Mouse (Mus musculus) embryonic facial prominence, embryonic 15.5 days (tissue): ENCODE results near the gene Thegl. TPM values are rescaled to one million over a fixed set of nuclear protein-coding genes. Genes with fewer than 3 reads are reported as not detected.
"Not testable (repeated sequence)": the region's sequence is repeated elsewhere in the genome, so short reads cannot be mapped to it uniquely, and the experiment has no call there.

Experiments used
- ATAC-seq: fragments of 200-750 bp; cut with Nextera tagmentation; 2 replicates; pipeline ENCODE4 v1.8.0; 2017; ENCODE audit warnings: low read depth, moderate TSS enrichment; ENCODE audit not compliant: insufficient number of reproducible peaks, low FRiP score, low TSS enrichment
- H3K27ac ChIP-seq: fragments of 300-500 bp; sonication (generic); replicated peaks from 2 replicates; pipeline ENCODE4 v1.5.1; 2015; ENCODE audit warnings: mild to moderate bottlenecking, inconsistent platforms
- H3K27me3 ChIP-seq: fragments of 300-500 bp; sonication (generic); 2 replicates; pipeline ENCODE4 v1.6.1; 2015; ENCODE audit warnings: inconsistent platforms
- H3K36me3 ChIP-seq: fragments of 300-500 bp; sonication (generic); 2 replicates; pipeline ENCODE4 v1.6.1; 2015; ENCODE audit warnings: mild to moderate bottlenecking, inconsistent platforms
- H3K4me1 ChIP-seq: fragments of 300-500 bp; sonication (generic); 2 replicates; pipeline ENCODE4 v1.6.1; 2015; ENCODE audit warnings: inconsistent platforms
- H3K4me2 ChIP-seq: fragments of 300-500 bp; sonication (generic); replicated peaks from 2 replicates; pipeline ENCODE4 v1.6.1; 2015; ENCODE audit warnings: mild to moderate bottlenecking, inconsistent platforms
- H3K4me3 ChIP-seq: fragments of 300-500 bp; sonication (generic); replicated peaks from 2 replicates; pipeline ENCODE4 v1.5.1; 2015; ENCODE audit warnings: mild to moderate bottlenecking, inconsistent platforms
- H3K9ac ChIP-seq: fragments of 300-500 bp; sonication (generic); 2 replicates; pipeline ENCODE4 v1.6.1; 2015; ENCODE audit warnings: inconsistent platforms
- H3K9me3 ChIP-seq: fragments of 300-500 bp; sonication (generic); replicated peaks from 2 replicates; pipeline ENCODE4 v1.6.1; 2016; ENCODE audit warnings: inconsistent platforms
- WGBS: fragments of 180-500 bp; shearing (Covaris S2); methylation state at CpG from one replicate; pipeline ENCODE4 v1.1.7; 2015; 5-methylcytosine and 5-hydroxymethylcytosine counted together
- polyA plus RNA-seq: library from polyadenylated mRNA; unstranded; fragments of >200 nt; fragmentation: Nextera tagmentation; extraction: Ambion mirVana; gene quantifications from 2 replicates; pipeline ENCODE4 v1.2.1, GENCODE M21; 2015

Gene Thegl
- polyA plus RNA-seq, result 0.59 and 1.2 TPM in 2 replicates

DNA sequence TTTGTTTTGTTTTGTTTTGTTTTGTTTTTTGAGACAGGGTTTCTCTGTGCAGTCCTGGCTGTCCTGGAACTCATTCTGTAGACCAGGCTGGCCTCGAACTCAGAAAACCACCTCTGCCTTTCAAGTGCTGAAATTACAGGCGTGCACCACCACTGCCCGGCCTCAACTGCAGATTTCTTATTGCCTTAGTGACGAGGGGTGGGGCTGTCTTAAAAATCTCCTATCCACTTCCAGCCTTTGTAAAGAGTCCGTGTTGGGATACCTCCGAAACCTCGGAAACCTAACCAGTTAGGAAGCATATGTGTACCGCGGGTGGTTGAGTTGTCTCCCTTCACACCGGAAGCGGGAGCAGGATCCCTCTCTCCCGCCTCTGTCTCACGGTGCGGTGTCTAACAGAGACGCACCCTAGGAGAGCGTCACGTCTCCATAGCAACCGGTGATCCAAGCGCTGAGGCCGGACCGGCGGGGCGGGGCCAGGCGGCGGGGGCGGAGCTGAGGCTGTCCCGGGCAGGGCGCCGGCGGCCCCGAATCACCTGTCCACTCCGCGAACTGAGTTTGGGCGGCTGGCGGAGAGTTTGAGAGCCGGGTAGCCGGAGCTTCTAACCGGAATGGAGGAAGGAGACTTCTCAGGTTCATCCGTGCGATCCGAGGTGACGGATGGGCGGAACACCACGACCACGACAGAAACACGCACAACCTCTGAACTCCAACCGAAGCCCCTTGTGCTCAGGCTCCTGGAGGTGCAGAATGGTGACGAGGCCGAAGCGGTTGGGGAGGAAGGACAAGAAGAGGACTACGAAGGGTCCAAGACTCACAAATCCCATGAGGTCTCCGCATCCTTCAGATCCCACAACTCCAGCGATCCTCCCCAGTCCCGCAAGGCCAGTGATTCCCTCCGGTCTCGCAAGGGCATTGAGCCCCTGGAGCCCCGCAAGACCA is at the start of gene Thegl:
Thegl (plus strand) TSS at position 480 of the 939 bp plus-strand sequence.
- 11% methylated on average over 57 of the region's 57 CpGs for WGBS
- Histone ChIP-seq H3K4me1 (peaks cover 4% of the 10 kb centered on the region; the same call in 1 of the 2 replicates), H3K9ac (0 out of 2 replicates have a peak within 1 kb of the TSS, but pooled peaks have one; percentile 9), H3K27ac (no peak within 1 kb of the TSS), H3K27me3 (no peaks in the 10 kb centered on the region), H3K4me3 (peak within 1 kb of the TSS; percentile 53), H3K36me3 (no peaks in the 10 kb centered on the region), H3K4me2 (peak within 1 kb of the TSS; percentile 89), H3K9me3 (no peaks in the 10 kb centered on the region)
- peak; percentile 91 for ATAC-seq

GRCm38 (mm10) chr5:76969250-76969649 is 46.6 kb upstream of the Thegl start:
- ATAC-seq, result no peak
- no peaks in the 10 kb centered on the region for H3K9me3 ChIP-seq
- 68% methylated on average over 5 of the region's 5 CpGs for WGBS

DNA sequence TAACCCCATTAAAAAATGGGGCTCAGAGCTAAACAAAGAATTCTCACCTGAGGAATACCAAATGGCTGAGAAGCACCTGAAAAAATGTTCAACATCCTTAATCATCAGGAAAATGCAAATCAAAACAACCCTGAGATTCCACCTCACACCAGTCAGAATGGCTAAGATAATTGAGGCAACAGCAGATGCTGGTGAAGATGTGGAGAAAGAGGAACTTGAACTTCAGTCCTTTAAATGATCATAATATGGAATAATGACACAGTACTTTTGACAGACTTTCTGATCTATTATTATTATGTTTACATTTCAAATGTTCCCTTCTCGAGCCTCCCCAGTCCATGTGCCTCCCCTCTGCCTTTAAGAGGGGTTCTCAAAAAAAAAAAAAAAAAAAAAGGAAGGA is 44.7 kb upstream of the Thegl start:
- WGBS, result 79% methylated on average over 1 of the region's 1 CpGs
- H3K9me3 ChIP-seq, H3K27ac ChIP-seq: not testable (repeated sequence)

More at GRCm38 (mm10) chr5:76969250-76969649, 46.6 kb upstream of the Thegl start:
- H3K27me3 ChIP-seq, result no peaks in the 10 kb centered on the region
- H3K4me1 ChIP-seq, result peaks cover 10% of the 10 kb centered on the region
- no peak overlapping the region for H3K4me3 ChIP-seq
- H3K27ac ChIP-seq, result no peak overlapping the region
- H3K4me2 ChIP-seq, result no peak overlapping the region
- H3K9ac ChIP-seq, result no peak overlapping the region
- peaks cover 51% of the 10 kb centered on the region for H3K36me3 ChIP-seq

GRCm38 (mm10) chr5:76973488-76973887 is 42.3 kb upstream of the Thegl start:
- Histone ChIP-seq H3K27ac (no peak overlapping the region), H3K9me3 (no peaks in the 10 kb centered on the region), H3K4me2 (peak overlapping the region; percentile 81), H3K27me3 (no peaks in the 10 kb centered on the region), H3K9ac (peak overlapping the region; percentile 72; the same call in 1 of the 2 replicates), H3K4me1 (peaks cover 20% of the 10 kb centered on the region), H3K36me3 (peaks cover 34% of the 10 kb centered on the region), H3K4me3 (peak overlapping the region; percentile 97)
- ATAC-seq, result no peak
- 70% methylated on average over 3 of the region's 3 CpGs for WGBS

More for the DNA sequence above, 44.7 kb upstream of the Thegl start:
- Histone ChIP-seq H3K4me1 (peaks cover 17% of the 10 kb centered on the region), H3K36me3 (peaks cover 37% of the 10 kb centered on the region)
- not testable (repeated sequence) for H3K4me2 ChIP-seq, H3K4me3 ChIP-seq, H3K27me3 ChIP-seq, H3K9ac ChIP-seq, ATAC-seq

DNA sequence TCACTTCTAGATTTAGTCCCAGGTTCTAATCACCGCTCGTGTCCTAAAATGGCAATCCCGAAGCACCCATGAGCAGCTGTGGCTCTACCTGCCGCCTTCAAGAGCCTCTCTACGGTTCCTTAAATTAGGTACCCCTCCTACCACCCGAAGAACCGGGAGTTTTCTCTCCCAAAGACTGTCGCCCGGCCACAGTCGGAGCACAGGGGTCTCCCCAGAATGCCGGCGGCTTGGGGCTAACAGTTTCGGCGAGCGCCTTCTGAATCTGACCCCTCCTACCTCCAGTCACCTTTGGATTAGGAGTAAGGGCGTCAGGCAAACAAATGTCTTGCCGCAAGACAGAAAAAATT is 41.6 kb upstream of the Thegl start:
- no peak; the same call in 1 of the 2 replicates for ATAC-seq
- peaks cover 34% of the 10 kb centered on the region for H3K36me3 ChIP-seq
- peak overlapping the region; percentile 81 for H3K4me2 ChIP-seq
- peak overlapping the region; percentile 72 for H3K9ac ChIP-seq
- no peaks in the 10 kb centered on the region for H3K27me3 ChIP-seq
- H3K27ac ChIP-seq, result no peak overlapping the region; the same call in 1 of the 2 replicates
- peak overlapping the region; percentile 97 for H3K4me3 ChIP-seq
- WGBS, result 3% methylated on average over 17 of the region's 17 CpGs
- H3K9me3 ChIP-seq, result no peaks in the 10 kb centered on the region
- peaks cover 20% of the 10 kb centered on the region for H3K4me1 ChIP-seq

DNA sequence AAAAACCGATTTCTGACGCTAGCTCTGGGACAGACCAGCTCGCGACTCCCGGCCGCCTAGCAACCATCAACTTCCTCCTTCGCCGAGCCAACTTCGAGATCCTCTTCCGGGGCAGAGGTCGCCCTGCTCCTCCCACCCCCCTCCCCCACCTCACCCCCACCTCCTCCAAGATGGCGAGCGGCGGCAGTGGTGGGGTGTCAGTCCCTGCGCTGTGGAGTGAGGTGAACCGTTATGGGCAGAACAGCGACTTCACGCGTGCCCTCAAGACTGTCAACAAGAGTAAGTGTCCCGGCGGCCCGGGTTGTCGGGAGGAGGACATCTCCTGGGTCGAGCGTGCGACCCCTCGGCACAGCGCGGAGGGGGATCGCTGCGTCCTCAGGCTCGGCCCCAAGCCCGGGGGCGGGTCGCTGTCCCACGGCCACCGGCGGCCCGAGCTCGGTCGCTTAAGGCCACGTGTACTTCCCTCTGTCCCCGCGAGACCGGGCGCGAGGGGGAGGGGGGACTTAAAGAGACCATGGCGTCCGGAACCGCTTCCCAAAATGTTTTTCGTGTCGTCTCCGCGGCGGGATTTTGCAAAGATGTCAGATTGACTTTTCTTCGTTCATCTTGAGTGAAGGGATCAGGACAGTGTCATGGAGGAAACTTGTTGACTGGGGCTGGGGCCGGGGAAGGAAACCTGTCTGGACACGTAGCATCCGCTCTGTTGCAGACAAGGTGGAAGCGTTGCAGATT is 41.1 kb upstream of the Thegl start, which contains the start of gene Srp72:
Srp72 (plus strand) TSS at position 130 of the 732 bp plus-strand sequence.
- Histone ChIP-seq H3K36me3 (peaks cover 36% of the 10 kb centered on the region), H3K9ac (peak within 1 kb of the TSS; percentile 84), H3K4me3 (peak within 1 kb of the TSS; percentile 97), H3K4me2 (peak within 1 kb of the TSS; percentile 81), H3K27me3 (no peaks in the 10 kb centered on the region), H3K9me3 (no peaks in the 10 kb centered on the region), H3K4me1 (peaks cover 20% of the 10 kb centered on the region), H3K27ac (peak within 1 kb of the TSS; percentile 95)
- under 1% methylated on average over 60 of the region's 60 CpGs for WGBS
- ATAC-seq, result peak; percentile 93

GRCm38 (mm10) chr5:76975736-76976135 is 40.1 kb upstream of the Thegl start:
- Histone ChIP-seq H3K4me3 (peak overlapping the region; percentile 97), H3K36me3 (peaks cover 32% of the 10 kb centered on the region), H3K4me1 (peaks cover 20% of the 10 kb centered on the region), H3K27ac (no peak overlapping the region), H3K27me3 (no peaks in the 10 kb centered on the region), H3K4me2 (peak overlapping the region; percentile 81), H3K9ac (no peak overlapping the region), H3K9me3 (no peaks in the 10 kb centered on the region)
- ATAC-seq, result no peak
- WGBS, result 80% methylated on average over 8 of the region's 8 CpGs

- WGBS, result 91% methylated on average over 11 of the region's 11 CpGs
These were observed 31.8 kb upstream of the Thegl start for GRCm38 (mm10) chr5:76984015-76984414.

DNA sequence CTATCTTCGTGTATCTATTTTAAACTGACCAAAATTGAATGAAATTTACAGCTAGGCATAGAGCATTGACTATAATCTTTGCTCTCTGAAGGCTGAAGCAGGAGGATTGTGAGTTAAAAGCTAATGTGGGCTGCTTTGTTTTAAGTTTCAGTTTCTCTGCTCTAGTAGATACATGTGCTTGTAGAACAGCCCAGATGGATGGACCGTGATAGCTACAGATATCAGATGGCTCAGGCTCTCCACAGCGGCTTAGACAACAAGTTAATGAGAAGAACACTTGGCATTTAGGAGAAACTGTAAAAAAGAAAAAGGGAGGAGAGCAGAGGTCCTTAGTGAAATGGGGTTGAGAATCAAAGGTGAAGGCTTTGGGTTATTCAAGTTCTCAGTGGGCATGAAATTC is 25.0 kb upstream of the Thegl start:
- Histone ChIP-seq H3K36me3 (peaks cover 73% of the 10 kb centered on the region), H3K4me1 (no peaks in the 10 kb centered on the region), H3K9me3 (no peaks in the 10 kb centered on the region), H3K4me3 (no peak overlapping the region), H3K27ac (no peak overlapping the region), H3K9ac (no peak overlapping the region), H3K27me3 (no peaks in the 10 kb centered on the region), H3K4me2 (no peak overlapping the region)
- ATAC-seq, result no peak
- WGBS, result 91% methylated on average over 3 of the region's 3 CpGs

More at GRCm38 (mm10) chr5:76984015-76984414, 31.8 kb upstream of the Thegl start:
- Histone ChIP-seq H3K4me1 (no peaks in the 10 kb centered on the region), H3K4me3 (no peak overlapping the region), H3K9me3 (no peaks in the 10 kb centered on the region), H3K36me3 (peaks cover 73% of the 10 kb centered on the region), H3K9ac (no peak overlapping the region), H3K27me3 (no peaks in the 10 kb centered on the region), H3K4me2 (no peak overlapping the region), H3K27ac (no peak overlapping the region)
- ATAC-seq, result no peak

DNA sequence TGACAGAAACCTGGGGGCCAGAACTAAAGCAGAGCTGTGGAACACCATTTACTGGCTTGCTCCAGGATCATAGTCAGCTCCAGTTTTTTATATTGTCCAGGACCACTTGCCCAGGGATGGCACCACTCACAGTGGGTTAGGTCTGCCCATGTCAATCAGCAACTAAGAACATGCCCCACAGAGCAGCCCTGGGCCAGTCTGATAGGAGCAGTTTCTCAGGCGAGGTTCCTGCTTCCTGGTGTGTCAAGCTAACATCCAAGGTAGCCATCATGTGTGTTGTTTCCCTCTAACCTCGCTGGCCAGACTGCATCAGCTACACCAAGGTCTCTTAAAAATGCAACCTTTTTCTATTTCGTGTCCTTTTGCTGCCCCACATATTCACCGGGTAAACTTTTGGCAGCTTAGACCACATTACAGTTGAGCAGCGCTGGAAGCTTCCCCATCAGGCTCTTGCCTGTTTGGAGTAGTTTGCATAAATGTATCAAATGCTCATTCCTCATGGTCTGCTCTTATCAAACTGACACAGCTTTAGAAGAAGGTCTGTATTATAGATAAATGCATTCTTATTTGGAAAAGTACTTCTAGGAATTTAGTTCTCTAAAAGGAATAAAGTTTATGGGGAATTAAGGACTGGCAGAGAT is 22.5 kb upstream of the Thegl start:
- Histone ChIP-seq H3K36me3 (peaks cover 82% of the 10 kb centered on the region), H3K9ac (no peak overlapping the region), H3K27me3 (no peaks in the 10 kb centered on the region), H3K4me1 (no peaks in the 10 kb centered on the region), H3K4me2 (no peak overlapping the region), H3K4me3 (no peak overlapping the region), H3K9me3 (no peaks in the 10 kb centered on the region), H3K27ac (no peak overlapping the region)
- no peak for ATAC-seq
- 93% methylated on average over 5 of the region's 5 CpGs for WGBS

GRCm38 (mm10) chr5:76998416-76998815 is 17.4 kb upstream of the Thegl start:
- Histone ChIP-seq H3K27me3 (no peaks in the 10 kb centered on the region), H3K9ac (no peak overlapping the region), H3K9me3 (no peaks in the 10 kb centered on the region), H3K36me3 (peaks cover 68% of the 10 kb centered on the region), H3K4me1 (no peaks in the 10 kb centered on the region), H3K4me3 (no peak overlapping the region), H3K4me2 (no peak overlapping the region), H3K27ac (no peak overlapping the region)
- ATAC-seq, result no peak
- 43% methylated on average over 5 of the region's 5 CpGs for WGBS
